Mouse (Mus musculus) CH12.LX (cell line): Measurements from ENCODE around the gene Stx12.

Experiments used
- CTCF ChIP-seq, 2 experiments: IDR thresholded peaks in 1 of 2; conservative IDR thresholded peaks in 1 of 2; 2 replicates each; pipeline ENCODE4 v1.5.1; 2011 to 2012; ENCODE audit warnings: low read depth in 2 of 2, low read length in 2 of 2, improper control_type of control experiment in 1 of 2, inconsistent platforms in 1 of 2, mild to moderate bottlenecking in 1 of 2, moderate library complexity in 1 of 2
- GABPA ChIP-seq: IDR thresholded peaks from 2 replicates; pipeline ENCODE4 v1.6.1; 2012; ENCODE audit warnings: low read depth, low read length, improper control_type of control experiment, inconsistent platforms; ENCODE audit not compliant: insufficient replicate concordance
- JUND ChIP-seq: conservative IDR thresholded peaks from 2 replicates; pipeline ENCODE4 v1.6.1; 2011; ENCODE audit warnings: low read depth, low read length, improper control_type of control experiment
- MAZ ChIP-seq: IDR thresholded peaks from 2 replicates; pipeline ENCODE4 v1.6.1; 2012; ENCODE audit warnings: low read depth, mild to moderate bottlenecking, inconsistent platforms, low read length, improper control_type of control experiment, moderate library complexity
- POLR2A ChIP-seq: IDR thresholded peaks from 2 replicates; pipeline ENCODE4 v1.6.1; 2011; ENCODE audit warnings: low read depth, mild to moderate bottlenecking, improper control_type of control experiment, low read length
- RAD21 ChIP-seq: IDR thresholded peaks from 2 replicates; pipeline ENCODE4 v1.6.1; 2011; ENCODE audit warnings: low read depth, mild to moderate bottlenecking, low read length, improper control_type of control experiment, moderate library complexity
- SIN3A ChIP-seq: IDR thresholded peaks from 2 replicates; pipeline ENCODE4 v1.6.1; 2012; ENCODE audit warnings: low read length, improper control_type of control experiment, inconsistent platforms
- UBTF ChIP-seq: IDR thresholded peaks from 2 replicates; pipeline ENCODE4 v1.6.1; 2012; ENCODE audit warnings: low read depth, mild to moderate bottlenecking, inconsistent platforms, low read length, improper control_type of control experiment, moderate library complexity

DNA sequence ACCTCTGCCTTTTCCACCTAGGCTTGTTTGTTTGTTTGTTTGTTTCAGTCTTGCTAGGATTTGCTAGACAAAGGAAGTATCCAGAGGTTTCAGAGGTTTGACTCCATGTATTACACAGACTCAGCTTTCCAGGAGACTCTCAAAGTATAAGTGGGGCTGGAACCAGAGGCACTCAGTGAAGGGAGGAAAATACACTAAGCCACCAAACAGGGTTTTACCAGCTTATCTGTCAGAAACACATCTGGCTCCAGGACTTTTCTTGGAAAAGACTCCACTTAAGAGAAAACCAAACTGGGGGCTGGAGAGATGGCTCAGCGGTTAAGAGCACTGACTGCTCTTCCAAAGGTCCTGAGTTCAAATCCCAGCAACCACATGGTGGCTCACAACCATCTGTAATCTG, 23.4 kb downstream of the Stx12 start:
- TF ChIP-seq MAZ (no peak), RAD21 (no peak), POLR2A (no peak), CTCF (conservative IDR thresholded peaks at IDR 0.05 in 1 of 2, IDR thresholded peaks at IDR 0.05 in 1 of 2; ENCODE audit: low read depth in 2 of 2, low read length in 2 of 2) (no peak), JUND (no peak), SIN3A (no peak), UBTF (no peak), GABPA (no peak)
